Mouse (Mus musculus) MEL (cell line): ENCODE measurements at regions not wholly inside any gene's neighbourhood (a gene's known extent, or its start where the extent isn't known, plus 50 kb on each side); places are given as distances from the start of the nearest gene placed in this dataset.

Source experiments
- CTCF ChIP-seq, 3 experiments: IDR thresholded peaks in 2 of 3; conservative IDR thresholded peaks in 1 of 3; 2 replicates each; pipeline ENCODE4 v1.5.1; 2011 to 2012; ENCODE audit warnings: low read length in 3 of 3, low read depth in 2 of 3, mild to moderate bottlenecking in 2 of 3, improper control_type of control experiment in 1 of 3, inconsistent platforms in 1 of 3, mixed read lengths in 1 of 3, moderate library complexity in 1 of 3; ENCODE audit not compliant: control insufficient read depth in 1 of 3, insufficient read depth in 1 of 3, poor library complexity in 1 of 3, severe bottlenecking in 1 of 3
- HCFC1 ChIP-seq: IDR thresholded peaks from 2 replicates; pipeline ENCODE4 v1.6.1; 2012; ENCODE audit warnings: low read depth, mild to moderate bottlenecking, inconsistent platforms, low read length, improper control_type of control experiment, moderate library complexity
- KAT2A ChIP-seq: conservative IDR thresholded peaks from 2 replicates; pipeline ENCODE4 v1.6.1; 2012; ENCODE audit warnings: low read depth, low read length, improper control_type of control experiment, inconsistent platforms
- MYC ChIP-seq: IDR thresholded peaks from 2 replicates; pipeline ENCODE4 v1.6.1; 2011; ENCODE audit warnings: low read depth, mild to moderate bottlenecking, low read length, improper control_type of control experiment, moderate library complexity
- POLR2A ChIP-seq, 2 experiments: IDR thresholded peaks; 2 replicates each; pipeline ENCODE4 v1.6.1; 2011 to 2012; ENCODE audit warnings: low read length in 2 of 2, mild to moderate bottlenecking in 2 of 2, control low read depth in 1 of 2, improper control_type of control experiment in 1 of 2, low read depth in 1 of 2, moderate library complexity in 1 of 2; ENCODE audit not compliant: control insufficient read depth in 1 of 2, insufficient read depth in 1 of 2, poor library complexity in 1 of 2
- POLR2AphosphoS2 ChIP-seq: IDR thresholded peaks from 2 replicates; pipeline ENCODE4 v1.6.1; 2011; ENCODE audit warnings: low read length, improper control_type of control experiment

- TF ChIP-seq CTCF (IDR thresholded peaks at IDR 0.05 in 2 of 3, conservative IDR thresholded peaks at IDR 0.05 in 1 of 3; ENCODE audit: control insufficient read depth in 1 of 3, insufficient read depth in 1 of 3, low read depth in 2 of 3, low read length in 3 of 3, poor library complexity in 1 of 3, severe bottlenecking in 1 of 3) (no peak), KAT2A (no peak), POLR2A (IDR thresholded peaks at IDR 0.05; ENCODE audit: control insufficient read depth in 1 of 2, insufficient read depth in 1 of 2, low read depth in 1 of 2, low read length in 2 of 2, poor library complexity in 1 of 2) (no peak), HCFC1 (no peak), POLR2AphosphoS2 (no peak), MYC (no peak)
Measured at GRCm38 (mm10) chr17:77034285-77034684, 1165.8 kb upstream of the Crim1 start.
